ENCODE assay signal across 8 mouse cellular contexts in the genomic region with DNA sequence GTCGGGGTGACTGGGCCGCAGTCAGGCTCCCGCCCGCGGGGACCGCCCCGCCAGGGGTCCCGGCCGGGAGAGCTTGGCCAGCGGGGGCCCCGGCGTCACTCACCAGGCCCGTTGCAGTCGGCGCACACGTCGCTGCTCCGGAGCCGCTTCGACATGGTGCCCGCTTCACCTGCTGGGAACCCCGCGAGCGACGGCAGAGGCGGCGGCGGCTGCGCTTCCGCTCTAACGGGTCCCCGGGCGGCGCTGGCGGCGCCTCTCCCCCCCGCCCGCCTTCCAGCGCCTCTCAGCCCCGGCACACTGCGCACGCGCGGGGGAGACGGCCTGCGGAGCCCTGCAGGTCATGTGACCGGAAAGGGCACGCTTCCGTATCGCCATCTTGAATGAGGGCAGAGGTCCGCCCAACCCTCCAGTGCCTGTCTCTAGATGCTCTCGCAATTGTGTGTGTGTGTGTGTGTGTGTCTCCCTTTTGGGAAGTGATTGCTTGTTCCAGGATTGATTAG. TPM values are rescaled to one million over a fixed set of nuclear protein-coding genes. Genes with fewer than 3 reads are reported as not detected.
A peak's percentile ranks its signal among the peaks of the same experiment; 100 is the strongest.
DNase-seq lines count a peak whose midpoint lies in the region; ATAC-seq and TF ChIP-seq lines count a peak whose summit lies in the region.

No protein-coding gene starts in this region.

- TF ChIP-seq CTCF in lung, adult 2 months (IDR thresholded peaks at IDR 0.05; ENCODE audit: insufficient read depth, low read length), result no peak

- peak; percentile 78 for ATAC-seq in forebrain, embryonic 15.5 days (replicated peaks)
- ATAC-seq in neutrophil, adult 5-6 weeks (ENCODE audit: extremely low read depth, insufficient number of reproducible peaks, low FRiP score, poor library complexity, severe bottlenecking), result peak; percentile 67

- peak overlapping the region; percentile 71 for H3K4me2 ChIP-seq in forebrain, embryonic 15.5 days (replicated peaks)

- peak; percentile 73; the same call in 1 of the 2 replicates for TF ChIP-seq POLR2A in lung, adult 2 months (IDR thresholded peaks at IDR 0.05; ENCODE audit: borderline replicate concordance, extremely low read depth, low read depth, low read length)

- in situ Hi-C loops in ES-E14 (cut with MboI; ENCODE audit: low sequenced_read_pairs in 2 of 2, unreplicated experiment in 2 of 2), result no loop called here

- peak overlapping the region; percentile 98 for H3K9ac ChIP-seq in ES-E14 (ENCODE audit: insufficient read depth, low read depth, low read length, poor library complexity, severe bottlenecking)
- peak overlapping the region; percentile 95 for H3K9ac ChIP-seq in forebrain, embryonic 15.5 days (replicated peaks)

- no peaks in the 10 kb centered on the region for H3K9me3 ChIP-seq in ES-E14 (ENCODE audit: control insufficient read depth, insufficient read depth, low read depth, low read length)
- H3K9me3 ChIP-seq in forebrain, embryonic 15.5 days, result no peaks in the 10 kb centered on the region

- under 1% methylated on average over 28 of the region's 52 CpGs for WGBS in forebrain, embryonic 15.5 days
- WGBS in lung, adult 2 months, result under 1% methylated on average over 52 of the region's 52 CpGs

- peak overlapping the region; percentile 76 to 95 for H3K4me3 ChIP-seq in ES-E14 (ENCODE audit: insufficient read depth in 1 of 2, low read depth in 1 of 2, low read length in 2 of 2, poor library complexity in 1 of 2, severe bottlenecking in 1 of 2)
- peak overlapping the region; percentile 76 for H3K4me3 ChIP-seq in forebrain, embryonic 15.5 days
- H3K4me3 ChIP-seq in lung, adult 2 months (replicated peaks; ENCODE audit: extremely low read depth, low read depth, low read length), result peak overlapping the region; percentile 84

- H3K36me3 ChIP-seq in ES-E14 (ENCODE audit: control insufficient read depth, insufficient read depth, low read length, poor library complexity, severe bottlenecking), result no peaks in the 10 kb centered on the region; the same call in 1 of the 2 replicates
- no peaks in the 10 kb centered on the region for H3K36me3 ChIP-seq in forebrain, embryonic 15.5 days

- peak overlapping the region; percentile 65 for H3K27ac ChIP-seq in ES-E14 (ENCODE audit: insufficient read depth, low read depth, low read length, poor library complexity, severe bottlenecking)
- peak overlapping the region; percentile 95 for H3K27ac ChIP-seq in forebrain, embryonic 15.5 days (replicated peaks)

- intact Hi-C loops in heart, postnatal 25 days (cut with DNase I), result no loop called here

- peaks cover 4 to 16% of the 10 kb centered on the region in 2 experiments; a peak in 2 of 4 replicates for H3K4me1 ChIP-seq in ES-E14 (ENCODE audit: control insufficient read depth in 2 of 2, insufficient read depth in 2 of 2, low read length in 2 of 2, poor library complexity in 1 of 2)
- H3K4me1 ChIP-seq in forebrain, embryonic 15.5 days, result peaks cover 48% of the 10 kb centered on the region
- H3K4me1 ChIP-seq in lung, adult 2 months (ENCODE audit: control insufficient read depth, insufficient read depth, low read length), result peaks cover 20% of the 10 kb centered on the region

- no peaks in the 10 kb centered on the region for H3K27me3 ChIP-seq in forebrain, embryonic 15.5 days

- peak; percentile 100 for DNase-seq in ES-E14 (ENCODE audit: low read depth, low spot score)
- peak; percentile 97 for DNase-seq in cerebellum, adult 11-12 months
- DNase-seq in heart, postnatal 25 days (ENCODE audit: low spot score), result peak; percentile 97
- peak; percentile 94 to 98 for DNase-seq in layer of hippocampus, adult 18-20 months (ENCODE audit: low spot score in 2 of 2)
- DNase-seq in lung, adult 2 months, result peak; percentile 93
- DNase-seq in thymus, adult 18-20 months, result peak; percentile 96 to 97

TF ChIP-seq in ES-E14, 5 proteins besides CTCF, POLR2A, EP300 and RAD21:
- no peak for TF ChIP-seq ZC3H11A (IDR thresholded peaks at IDR 0.05; ENCODE audit: borderline replicate concordance, low read depth, low read length)
- TF ChIP-seq HCFC1 (IDR thresholded peaks at IDR 0.05; ENCODE audit: borderline replicate concordance, insufficient read depth, low read length), result peak; percentile 87
- TF ChIP-seq CHD2 (IDR thresholded peaks at IDR 0.05; ENCODE audit: low read depth, low read length), result no peak
- TF ChIP-seq ZNF384 (IDR thresholded peaks at IDR 0.05; ENCODE audit: low read depth, low read length), result no peak
TF ChIP-seq in ES-E14: peak in this region for 1.

RNA-seq across cellular contexts. Expression of a gene that starts 1.2 kb away (rescaled TPM):
- total RNA-seq in ES-E14 (2012; rRNA removed), result 62.4 and 66.4 TPM in 2 replicates
- 31.4 and 32.8 TPM in 2 replicates for polyA plus RNA-seq in forebrain, embryonic 15.5 days (2015; fragmentation: Nextera tagmentation; extraction: Ambion mirVana)
- total RNA-seq in heart, postnatal 25 days (2021), result 10 to 100 TPM; 31.3 to 35.2 TPM
- 10 to 100 TPM; 44.5 to 48.1 TPM for total RNA-seq in layer of hippocampus, adult 18-20 months (2021)
- 92.1 and 104 TPM in 2 replicates for polyA plus RNA-seq in lung, adult 2 months (2012; rRNA removed)
- total RNA-seq in neutrophil, adult 5-6 weeks (2017), result 309 and 325 TPM in 2 replicates

RNA-seq across cellular contexts. Expression of a gene that starts 2.1 kb away (rescaled TPM):
- 29.8 and 30.3 TPM in 2 replicates for total RNA-seq in ES-E14 (2012; rRNA removed)
- 46.6 and 52.5 TPM in 2 replicates for polyA plus RNA-seq in forebrain, embryonic 15.5 days (2015; fragmentation: Nextera tagmentation; extraction: Ambion mirVana)
- total RNA-seq in heart, postnatal 25 days (2021), result 10 to 100 TPM; 29.1 to 37.9 TPM
- 10 to 100 TPM; 44.5 to 45.6 TPM for total RNA-seq in layer of hippocampus, adult 18-20 months (2021)
- 97.6 and 105 TPM in 2 replicates for polyA plus RNA-seq in lung, adult 2 months (2012; rRNA removed)
- 214 and 229 TPM in 2 replicates for total RNA-seq in neutrophil, adult 5-6 weeks (2017)

RNA-seq across cellular contexts. Expression of a gene that starts 50.0 kb away (rescaled TPM):
- 103 and 139 TPM in 2 replicates for total RNA-seq in ES-E14 (2012; rRNA removed)
- 215 and 218 TPM in 2 replicates for polyA plus RNA-seq in forebrain, embryonic 15.5 days (2015; fragmentation: Nextera tagmentation; extraction: Ambion mirVana)
- 1 to 10 TPM; 5.1 to 5.7 TPM for total RNA-seq in heart, postnatal 25 days (2021)
- 100 to 1,000 TPM; 162 to 169 TPM for total RNA-seq in layer of hippocampus, adult 18-20 months (2021)
- polyA plus RNA-seq in lung, adult 2 months (2012; rRNA removed), result 16.7 and 26.0 TPM in 2 replicates
- total RNA-seq in neutrophil, adult 5-6 weeks (2017), result 29.0 and 41.8 TPM in 2 replicates

Comparison
In these comparisons a context has a peak if more than half of its experiments do, and no peak if none do; other contexts are left out.
1. Peak in every context shown above with its lines: DNase-seq, ATAC-seq, H3K4me3 ChIP-seq and H3K27ac ChIP-seq.